Mouse (Mus musculus): ENCODE measurements around the gene Asic4. TPM values are rescaled to one million over a fixed set of nuclear protein-coding genes. Genes with fewer than 3 reads are reported as not detected.

The Asic4 gene
- polyA plus RNA-seq, 1 experiment from 2014 or later, result 0.06 TPM

DNA sequence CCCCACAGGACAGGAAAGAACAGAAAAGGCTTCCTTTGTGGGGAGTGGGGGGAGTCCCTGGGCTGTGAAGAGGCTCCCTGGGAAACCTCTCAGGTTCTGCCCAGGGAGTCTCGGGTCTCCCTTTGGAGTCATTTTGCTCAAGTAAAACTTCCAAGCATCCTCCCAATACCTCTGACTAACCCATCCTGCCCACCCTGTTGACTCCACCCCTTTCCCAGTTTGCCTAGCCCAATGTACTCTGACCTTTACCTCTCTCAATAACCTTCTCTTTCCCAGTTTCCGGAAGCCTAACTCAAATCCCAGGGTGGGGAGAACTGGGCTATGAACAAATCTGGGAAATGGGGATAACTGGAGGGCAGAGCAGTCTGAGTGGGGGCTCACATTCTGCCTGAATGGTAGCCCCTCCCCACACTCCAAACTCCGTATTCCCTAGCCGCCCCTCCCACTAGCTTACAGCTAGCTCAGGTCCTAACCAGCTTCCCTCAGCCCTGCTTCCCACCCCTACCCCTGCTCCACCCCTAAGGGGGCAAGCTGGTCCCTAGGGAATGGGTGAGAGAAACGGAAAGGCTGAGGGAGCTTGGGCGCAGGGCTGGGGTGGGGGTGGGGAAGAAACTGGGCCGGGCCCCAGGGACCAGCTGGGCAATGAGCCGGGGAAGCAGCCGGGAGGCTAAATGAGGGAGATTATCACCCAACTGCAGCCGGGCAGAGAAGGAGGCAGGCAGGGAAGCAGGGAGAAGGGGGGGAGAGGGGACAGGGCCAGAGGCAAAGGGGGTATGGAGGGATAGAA is 2.8 kb upstream of the Asic4 start:
- Histone ChIP-seq H3K4me1 (ENCODE audit: control insufficient read depth, low read depth, low read length) (peaks cover 64% of the 10 kb centered on the region), H3K4me2 (ENCODE audit: low read depth, low read length) (peak overlapping the region; percentile 58), H3K36me3 (ENCODE audit: control insufficient read depth, insufficient read depth) (no peaks in the 10 kb centered on the region), H3K27me3 (ENCODE audit: control insufficient read depth, insufficient read depth, low read depth, low read length) (peaks cover 64% of the 10 kb centered on the region), H3K27ac (ENCODE audit: low read length) (no peak overlapping the region), H3K4me3 (ENCODE audit: low read depth, low read length) (no peak overlapping the region), H3K9ac (ENCODE audit: low read depth, low read length) (no peak overlapping the region), H3K9me3 (replicated peaks; ENCODE audit: control insufficient read depth, low read length) (no peaks in the 10 kb centered on the region)
- ATAC-seq (ENCODE audit: low read depth), result 0 out of 2 replicates have a peak, but pooled peaks have one; percentile 9
- 2% methylated on average over 10 of the region's 10 CpGs for WGBS (ENCODE audit: insufficient replicate concordance)

DNA sequence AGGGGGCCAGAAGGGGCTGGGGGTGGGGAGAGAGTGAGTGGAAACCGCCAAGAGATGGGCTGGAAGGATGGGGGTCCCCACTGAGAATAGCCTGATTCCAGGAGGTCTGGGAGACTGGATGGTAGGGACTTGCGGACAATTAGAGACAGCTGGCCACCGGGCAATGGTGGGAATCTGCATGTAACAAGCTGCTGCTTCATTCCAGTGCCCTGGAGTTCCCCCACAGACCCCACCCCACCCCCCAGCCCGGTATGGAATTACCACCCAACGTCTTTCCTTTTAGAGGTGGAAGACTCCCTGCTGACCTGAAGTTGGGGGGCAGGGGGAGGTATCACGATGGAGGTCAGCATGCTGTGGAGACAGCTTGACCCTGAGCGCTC is 2.2 kb upstream of the Asic4 start:
- H3K4me1 ChIP-seq (ENCODE audit: control insufficient read depth, low read depth, low read length), result peaks cover 64% of the 10 kb centered on the region

DNA sequence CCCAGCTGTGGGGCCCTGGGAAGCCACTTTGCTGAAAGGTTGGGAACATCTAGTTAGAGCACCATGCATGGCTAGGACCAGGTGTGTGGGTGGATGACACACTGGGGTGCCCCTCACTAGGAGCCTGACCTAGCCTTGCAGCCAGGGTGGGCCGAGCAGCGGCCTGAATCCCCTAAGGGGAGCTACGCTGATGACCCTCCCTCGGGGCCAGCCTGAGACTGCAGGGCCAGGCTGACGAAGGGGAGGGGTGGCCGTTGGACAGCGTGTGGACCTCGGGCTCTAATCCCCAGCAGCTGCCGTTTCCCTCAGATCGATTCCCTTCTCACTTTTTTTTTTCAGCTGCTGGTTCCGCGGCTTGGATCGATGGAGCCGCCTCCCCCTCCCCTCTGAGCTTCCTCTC is 1.3 kb upstream of the Asic4 start:
- Histone ChIP-seq H3K27me3 (ENCODE audit: control insufficient read depth, insufficient read depth, low read depth, low read length) (peaks cover 79% of the 10 kb centered on the region), H3K9ac (ENCODE audit: low read depth, low read length) (no peak overlapping the region), H3K4me1 (ENCODE audit: control insufficient read depth, low read depth, low read length) (peaks cover 64% of the 10 kb centered on the region), H3K9me3 (replicated peaks; ENCODE audit: control insufficient read depth, low read length) (no peaks in the 10 kb centered on the region), H3K4me3 (ENCODE audit: low read depth, low read length) (no peak overlapping the region), H3K27ac (ENCODE audit: low read length) (no peak overlapping the region), H3K36me3 (ENCODE audit: control insufficient read depth, insufficient read depth) (no peaks in the 10 kb centered on the region), H3K4me2 (ENCODE audit: low read depth, low read length) (no peak overlapping the region)
- WGBS (ENCODE audit: insufficient replicate concordance), result 0% methylated on average over 14 of the region's 14 CpGs
- no peak for ATAC-seq (ENCODE audit: low read depth)

More for the DNA sequence above, 2.2 kb upstream of the Asic4 start:
- H3K9me3 ChIP-seq (replicated peaks; ENCODE audit: control insufficient read depth, low read length), result no peaks in the 10 kb centered on the region
- 6% methylated on average over 7 of the region's 7 CpGs for WGBS (ENCODE audit: insufficient replicate concordance)
- H3K9ac ChIP-seq (ENCODE audit: low read depth, low read length), result no peak overlapping the region
- no peaks in the 10 kb centered on the region for H3K36me3 ChIP-seq (ENCODE audit: control insufficient read depth, insufficient read depth)
- peaks cover 70% of the 10 kb centered on the region for H3K27me3 ChIP-seq (ENCODE audit: control insufficient read depth, insufficient read depth, low read depth, low read length)
- ATAC-seq (ENCODE audit: low read depth), result no peak
- 0 out of 2 replicates have a peak overlapping the region, but pooled peaks have one; percentile 42 for H3K4me2 ChIP-seq (ENCODE audit: low read depth, low read length)
- no peak overlapping the region for H3K27ac ChIP-seq (ENCODE audit: low read length)
- no peak overlapping the region for H3K4me3 ChIP-seq (ENCODE audit: low read depth, low read length)

DNA sequence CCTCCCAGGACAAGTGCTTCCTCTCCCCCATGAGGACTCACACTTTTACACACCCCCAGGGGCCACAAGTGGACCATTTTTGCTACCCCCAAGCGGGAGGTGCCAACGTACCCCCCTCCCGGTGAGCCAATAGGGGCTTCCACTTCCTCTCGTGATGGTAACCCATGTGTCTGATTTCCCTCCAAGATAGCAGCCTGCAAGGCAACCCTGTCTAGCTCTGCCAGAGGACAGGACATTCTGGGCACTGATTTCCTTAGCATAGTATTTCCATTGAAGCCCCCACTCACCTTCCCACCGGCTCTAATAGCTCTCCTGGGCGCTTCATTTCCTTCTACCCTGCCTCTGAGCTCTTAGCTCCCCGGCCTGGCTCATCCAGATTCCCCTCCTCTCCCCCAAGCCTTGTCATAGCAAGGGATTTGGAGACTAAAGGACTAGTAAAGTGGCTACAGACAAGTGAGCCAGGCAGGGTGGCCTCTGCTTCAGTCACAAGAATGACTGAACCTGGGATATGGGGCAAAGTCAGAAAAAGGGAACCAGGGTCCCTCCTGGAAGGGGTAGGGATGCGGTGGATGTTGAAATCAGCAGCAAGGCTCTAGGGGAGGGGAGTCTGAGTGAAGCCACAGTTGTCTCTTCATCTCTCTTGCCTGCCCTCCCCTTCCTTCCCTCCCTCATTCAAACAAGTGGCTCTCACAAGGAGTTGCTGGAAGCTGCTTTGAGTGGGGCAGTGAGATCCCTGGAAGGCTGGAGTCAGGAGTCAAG is 680 bp upstream of the Asic4 start:
- Histone ChIP-seq H3K27me3 (ENCODE audit: control insufficient read depth, insufficient read depth, low read depth, low read length) (peaks cover 85% of the 10 kb centered on the region), H3K4me1 (ENCODE audit: control insufficient read depth, low read depth, low read length) (peaks cover 62% of the 10 kb centered on the region)
- WGBS (ENCODE audit: insufficient replicate concordance), result 3% methylated on average over 8 of the region's 8 CpGs

DNA sequence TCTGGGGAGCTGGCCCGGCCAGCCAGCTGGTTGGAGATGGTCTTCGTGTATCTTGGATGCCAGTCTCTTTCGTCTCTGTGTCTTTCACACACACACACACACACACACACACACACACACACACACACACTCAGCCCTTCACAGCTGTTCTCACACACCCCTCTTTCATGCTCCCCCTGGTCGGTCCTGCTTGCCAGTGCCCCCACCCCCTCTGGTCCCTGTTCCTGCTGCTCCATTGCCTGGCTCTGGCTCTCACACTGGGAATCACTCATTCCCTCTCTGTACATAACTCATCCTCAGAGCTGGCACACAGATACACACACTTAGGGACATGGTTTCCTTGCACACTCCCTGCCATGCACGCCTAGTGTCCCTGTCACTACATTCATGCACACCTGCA is 1.7 kb downstream of the Asic4 start:
- 49% methylated on average over 5 of the region's 5 CpGs for WGBS (ENCODE audit: insufficient replicate concordance)
- no peak overlapping the region for H3K4me2 ChIP-seq (ENCODE audit: low read depth, low read length)
- peaks cover 40% of the 10 kb centered on the region for H3K4me1 ChIP-seq (ENCODE audit: control insufficient read depth, low read depth, low read length)
- H3K4me3 ChIP-seq (ENCODE audit: low read depth, low read length), result no peak overlapping the region
- H3K9me3 ChIP-seq (replicated peaks; ENCODE audit: control insufficient read depth, low read length), result no peaks in the 10 kb centered on the region
- no peak overlapping the region for H3K9ac ChIP-seq (ENCODE audit: low read depth, low read length)
- peaks cover 98% of the 10 kb centered on the region for H3K27me3 ChIP-seq (ENCODE audit: control insufficient read depth, insufficient read depth, low read depth, low read length)
- no peak overlapping the region for H3K27ac ChIP-seq (ENCODE audit: low read length)
- H3K36me3 ChIP-seq (ENCODE audit: control insufficient read depth, insufficient read depth), result no peaks in the 10 kb centered on the region
- no peak for ATAC-seq (ENCODE audit: low read depth)

More for the DNA sequence above, 680 bp upstream of the Asic4 start:
- no peaks in the 10 kb centered on the region for H3K36me3 ChIP-seq (ENCODE audit: control insufficient read depth, insufficient read depth)
- H3K4me3 ChIP-seq (ENCODE audit: low read depth, low read length), result peak overlapping the region; percentile 35
- peak overlapping the region; percentile 57 for H3K4me2 ChIP-seq (ENCODE audit: low read depth, low read length)
- H3K9ac ChIP-seq (ENCODE audit: low read depth, low read length), result no peak overlapping the region; the same call in 1 of the 2 replicates
- no peak overlapping the region for H3K27ac ChIP-seq (ENCODE audit: low read length)
- ATAC-seq (ENCODE audit: low read depth), result no peak
- no peaks in the 10 kb centered on the region for H3K9me3 ChIP-seq (replicated peaks; ENCODE audit: control insufficient read depth, low read length)

DNA sequence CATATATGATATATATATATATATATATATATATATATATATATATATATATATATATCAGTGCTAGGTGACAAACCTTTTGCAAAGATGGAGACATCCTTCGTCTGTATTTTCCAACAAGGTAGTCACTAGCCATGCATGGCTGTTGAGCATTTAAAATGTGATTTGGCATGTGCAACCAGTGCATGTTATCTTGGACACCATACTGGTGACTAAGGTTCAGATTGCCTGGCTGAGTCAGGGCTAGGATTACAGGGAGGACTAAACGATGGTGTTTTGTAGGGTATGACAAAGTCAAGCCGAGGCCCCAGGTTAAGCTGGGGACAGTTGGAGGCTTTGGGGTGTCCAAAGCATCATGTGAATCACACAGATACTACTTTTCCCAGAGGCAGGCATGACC is 5.2 kb downstream of the Asic4 start:
- Histone ChIP-seq H3K36me3 (ENCODE audit: control insufficient read depth, insufficient read depth) (no peaks in the 10 kb centered on the region), H3K27ac (ENCODE audit: low read length) (no peak overlapping the region), H3K4me2 (ENCODE audit: low read depth, low read length) (no peak overlapping the region), H3K4me1 (ENCODE audit: control insufficient read depth, low read depth, low read length) (peaks cover 17% of the 10 kb centered on the region), H3K9ac (ENCODE audit: low read depth, low read length) (no peak overlapping the region), H3K4me3 (ENCODE audit: low read depth, low read length) (no peak overlapping the region), H3K9me3 (replicated peaks; ENCODE audit: control insufficient read depth, low read length) (no peaks in the 10 kb centered on the region), H3K27me3 (ENCODE audit: control insufficient read depth, insufficient read depth, low read depth, low read length) (peaks cover 96% of the 10 kb centered on the region)
- ATAC-seq (ENCODE audit: low read depth), result no peak
- 56% methylated on average over 3 of the region's 3 CpGs for WGBS (ENCODE audit: insufficient replicate concordance)

DNA sequence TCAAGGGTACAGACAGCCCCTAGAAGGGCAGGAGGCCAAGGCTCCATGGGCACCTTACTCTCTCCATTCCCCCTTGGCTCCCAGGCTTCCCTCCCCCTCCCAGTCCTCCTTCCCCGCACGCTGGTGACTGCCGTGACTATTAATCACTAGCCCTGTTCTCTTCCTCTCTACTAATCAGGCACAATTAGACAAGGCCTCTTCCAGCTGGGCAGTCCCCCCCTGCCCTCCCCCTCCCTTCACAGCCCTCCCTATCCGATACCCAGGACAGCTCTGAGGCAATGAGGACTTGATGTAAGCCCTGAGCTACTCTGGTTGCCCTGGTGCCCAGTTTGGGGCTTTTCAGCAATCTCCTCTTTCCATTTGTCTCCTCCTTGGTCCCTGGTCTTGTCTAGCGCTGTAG is 5.7 kb downstream of the Asic4 start:
- Histone ChIP-seq H3K9me3 (replicated peaks; ENCODE audit: control insufficient read depth, low read length) (no peaks in the 10 kb centered on the region), H3K4me1 (ENCODE audit: control insufficient read depth, low read depth, low read length) (peaks cover 11% of the 10 kb centered on the region), H3K27me3 (ENCODE audit: control insufficient read depth, insufficient read depth, low read depth, low read length) (peaks cover 91% of the 10 kb centered on the region), H3K27ac (ENCODE audit: low read length) (no peak overlapping the region), H3K36me3 (ENCODE audit: control insufficient read depth, insufficient read depth) (no peaks in the 10 kb centered on the region), H3K4me3 (ENCODE audit: low read depth, low read length) (no peak overlapping the region), H3K9ac (ENCODE audit: low read depth, low read length) (no peak overlapping the region), H3K4me2 (ENCODE audit: low read depth, low read length) (no peak overlapping the region)
- 20% methylated on average over 5 of the region's 5 CpGs for WGBS (ENCODE audit: insufficient replicate concordance)
- ATAC-seq (ENCODE audit: low read depth), result no peak

DNA sequence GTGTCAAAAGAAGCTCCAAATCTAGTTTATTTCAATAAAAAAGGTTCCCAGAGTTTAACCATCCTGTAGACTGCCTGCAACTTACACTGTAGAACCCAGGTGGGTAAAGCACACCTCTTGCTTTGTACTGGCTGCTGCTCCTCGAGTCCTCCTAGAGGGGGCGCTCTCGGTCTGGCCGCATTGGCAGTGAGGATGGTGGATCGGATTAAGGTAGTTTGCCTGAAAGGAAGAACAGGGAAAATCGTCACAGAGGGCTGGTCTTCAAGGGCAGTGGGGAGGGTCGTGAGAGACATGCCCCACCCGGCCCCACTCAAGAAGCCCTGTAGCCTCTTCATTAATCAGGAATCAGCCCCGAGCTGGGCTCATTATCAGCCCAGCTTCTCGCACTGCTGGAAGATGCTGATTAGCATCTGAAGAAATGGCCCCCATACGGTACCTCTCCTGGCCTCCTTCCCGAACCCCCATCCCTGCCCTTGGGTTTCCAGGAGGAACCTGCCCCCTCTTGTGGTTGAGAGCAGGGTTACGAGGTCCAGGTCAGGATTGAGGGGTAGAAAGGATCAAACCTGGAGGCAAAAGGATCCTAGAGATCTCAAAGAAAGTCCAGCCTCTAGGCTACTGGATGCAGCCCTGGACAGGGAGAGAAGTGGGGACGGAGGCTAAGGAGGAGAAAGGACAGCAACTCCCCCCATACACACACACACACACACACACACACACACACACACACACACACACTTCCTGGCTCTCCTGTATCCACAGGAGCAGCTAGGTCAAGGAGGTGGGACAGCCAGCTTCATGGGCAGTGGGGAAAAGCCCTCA is 6.7 kb downstream of the Asic4 start:
- Histone ChIP-seq H3K27ac (ENCODE audit: low read length) (no peak overlapping the region), H3K9ac (ENCODE audit: low read depth, low read length) (no peak overlapping the region), H3K4me3 (ENCODE audit: low read depth, low read length) (no peak overlapping the region), H3K27me3 (ENCODE audit: control insufficient read depth, insufficient read depth, low read depth, low read length) (peaks cover 80% of the 10 kb centered on the region), H3K36me3 (ENCODE audit: control insufficient read depth, insufficient read depth) (no peaks in the 10 kb centered on the region), H3K9me3 (replicated peaks; ENCODE audit: control insufficient read depth, low read length) (no peaks in the 10 kb centered on the region), H3K4me2 (ENCODE audit: low read depth, low read length) (no peak overlapping the region), H3K4me1 (ENCODE audit: control insufficient read depth, low read depth, low read length) (peaks cover 10% of the 10 kb centered on the region)
- ATAC-seq (ENCODE audit: low read depth), result no peak
- 7% methylated on average over 14 of the region's 14 CpGs for WGBS (ENCODE audit: insufficient replicate concordance)
